Mouse (Mus musculus) thymus, adult 2 months (tissue): ENCODE data around the gene Mtor.

Source experiments
- CTCF ChIP-seq: fragments of 200-500 bp; IDR thresholded peaks from 2 replicates; pipeline ENCODE4 v1.5.1; 2012; ENCODE audit warnings: mild to moderate bottlenecking, control low read depth, low read length, moderate library complexity, borderline replicate concordance; ENCODE audit not compliant: control insufficient read depth, poor library complexity, insufficient read depth; ENCODE audit errors: extremely low read depth
- POLR2A ChIP-seq: fragments of 200-500 bp; IDR thresholded peaks from 2 replicates; pipeline ENCODE4 v1.6.1; 2012; ENCODE audit warnings: mild to moderate bottlenecking, low read length, control low read depth, moderate library complexity; ENCODE audit not compliant: control insufficient read depth, poor library complexity, insufficient read depth; ENCODE audit errors: extremely low read depth

- no peak for TF ChIP-seq CTCF
- no peak for TF ChIP-seq POLR2A
Measured at GRCm38 (mm10) chr4:148408256-148408975, 40.0 kb upstream of the Mtor start.
